Mouse (Mus musculus): ENCODE measurements around the gene Cldn7. TPM values are rescaled to one million over a fixed set of nuclear protein-coding genes. Genes with fewer than 3 reads are reported as not detected.

Gene Cldn7
- polyA plus RNA-seq, 1 experiment = not detected

DNA sequence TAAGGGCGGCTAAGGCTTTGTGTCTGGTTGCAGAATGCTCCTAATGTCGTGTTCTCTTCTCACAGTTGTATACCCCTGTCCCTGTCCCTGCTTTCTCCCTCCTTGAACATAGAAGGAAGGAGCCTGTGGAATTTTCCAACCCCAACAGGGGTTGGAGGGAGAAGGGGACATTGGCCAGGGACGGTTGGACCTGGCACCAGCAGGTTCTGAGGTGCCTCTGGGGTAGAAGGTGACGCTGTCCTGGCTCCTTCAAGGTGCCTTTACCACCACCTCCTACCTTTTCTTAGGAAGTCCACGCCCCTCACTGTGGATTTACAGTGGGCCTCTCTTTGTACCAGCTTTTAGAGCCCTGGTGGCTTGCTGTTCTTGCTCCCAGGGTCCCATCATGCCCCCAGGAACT is 26.7 kb upstream of the Cldn7 start:
- H3K27me3 ChIP-seq (ENCODE audit: control insufficient read depth, insufficient read depth, insufficient read length) = peaks cover 48% of the 10 kb centered on the region

DNA sequence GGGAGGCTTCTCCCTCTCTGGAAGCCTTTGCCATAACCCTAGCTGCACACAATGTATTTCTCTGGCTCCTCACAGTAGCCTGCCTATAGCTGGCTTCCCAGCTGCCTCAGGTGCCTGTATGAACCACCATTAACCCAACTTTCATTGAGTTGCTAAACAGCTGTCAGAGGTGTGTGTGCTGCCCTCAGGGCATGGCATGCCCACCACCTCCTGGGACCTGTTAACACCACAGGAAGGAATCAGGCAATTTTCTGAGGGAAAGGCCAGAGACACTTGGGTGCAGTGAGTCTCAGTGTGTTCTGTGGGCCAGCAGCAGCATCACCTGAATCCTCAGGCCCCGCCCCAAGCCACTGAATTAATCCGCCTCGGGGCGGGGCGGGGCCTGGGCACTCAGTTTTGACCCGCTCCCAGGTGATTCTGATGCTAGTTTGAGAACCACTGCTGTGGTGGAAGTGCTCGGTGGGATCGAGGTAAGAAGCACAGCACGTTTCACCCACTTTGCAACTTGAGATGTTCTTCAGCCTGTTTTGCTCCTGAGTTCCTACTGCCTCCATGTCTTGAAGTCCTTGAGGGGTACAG is 26.1 kb upstream of the Cldn7 start:
- no peak overlapping the region for H3K4me2 ChIP-seq (ENCODE audit: low read depth)
- H3K36me3 ChIP-seq (ENCODE audit: control insufficient read depth, insufficient read depth) = no peaks in the 10 kb centered on the region
- H3K27me3 ChIP-seq (ENCODE audit: control insufficient read depth, insufficient read depth, insufficient read length) = peaks cover 48% of the 10 kb centered on the region
- TF ChIP-seq CEBPB (IDR thresholded peaks at IDR 0.05; ENCODE audit: insufficient read depth, poor library complexity, severe bottlenecking) (no peak), TCF12 (IDR thresholded peaks at IDR 0.05; ENCODE audit: insufficient read depth, poor library complexity, severe bottlenecking) (no peak), SRF (IDR thresholded peaks at IDR 0.05; ENCODE audit: control insufficient read depth, insufficient read length, low read depth) (no peak), REST (IDR thresholded peaks at IDR 0.05; ENCODE audit: insufficient read depth, insufficient read length) (no peak)
- no peaks in the 10 kb centered on the region for H3K79me2 ChIP-seq (ENCODE audit: control insufficient read depth, insufficient read depth)
- no peak overlapping the region for H3ac ChIP-seq (ENCODE audit: control insufficient read depth, insufficient read length)
- H3K4me3 ChIP-seq = no peak overlapping the region

More for the DNA sequence above, 26.7 kb upstream of the Cldn7 start:
- no peak overlapping the region for H3K4me3 ChIP-seq
- H3K4me2 ChIP-seq (ENCODE audit: low read depth) = no peak overlapping the region
- H3ac ChIP-seq (ENCODE audit: control insufficient read depth, insufficient read length) = no peak overlapping the region
- TF ChIP-seq E2F4 (IDR thresholded peaks at IDR 0.05; ENCODE audit: insufficient read depth) (no peak), USF1 (IDR thresholded peaks at IDR 0.05; ENCODE audit: low read depth) (no peak), POLR2AphosphoS2 (IDR thresholded peaks at IDR 0.05; ENCODE audit: insufficient read length, low read depth) (no peak), MYOD1 (IDR thresholded peaks at IDR 0.05; ENCODE audit: control insufficient read depth in 1 of 3, insufficient read length in 2 of 3, low read depth in 2 of 3) (no peak), TCF3 (IDR thresholded peaks at IDR 0.05; ENCODE audit: insufficient read length, low read depth) (no peak), MAX (IDR thresholded peaks at IDR 0.05; ENCODE audit: low read depth) (no peak), POLR2A (IDR thresholded peaks at IDR 0.05; ENCODE audit: insufficient read length, low read depth) (no peak), CEBPB (IDR thresholded peaks at IDR 0.05; ENCODE audit: insufficient read depth, poor library complexity, severe bottlenecking) (no peak), REST (IDR thresholded peaks at IDR 0.05; ENCODE audit: insufficient read depth, insufficient read length) (no peak), TCF12 (IDR thresholded peaks at IDR 0.05; ENCODE audit: insufficient read depth, poor library complexity, severe bottlenecking) (no peak), SRF (IDR thresholded peaks at IDR 0.05; ENCODE audit: control insufficient read depth, insufficient read length, low read depth) (no peak), MYOG (IDR thresholded peaks at IDR 0.05; ENCODE audit: control insufficient read depth in 1 of 3, insufficient read depth in 1 of 3, insufficient read length in 2 of 3, low read depth in 2 of 3) (no peak)
- no peaks in the 10 kb centered on the region for H3K79me2 ChIP-seq (ENCODE audit: control insufficient read depth, insufficient read depth)
- no peaks in the 10 kb centered on the region for H3K36me3 ChIP-seq (ENCODE audit: control insufficient read depth, insufficient read depth)

DNA sequence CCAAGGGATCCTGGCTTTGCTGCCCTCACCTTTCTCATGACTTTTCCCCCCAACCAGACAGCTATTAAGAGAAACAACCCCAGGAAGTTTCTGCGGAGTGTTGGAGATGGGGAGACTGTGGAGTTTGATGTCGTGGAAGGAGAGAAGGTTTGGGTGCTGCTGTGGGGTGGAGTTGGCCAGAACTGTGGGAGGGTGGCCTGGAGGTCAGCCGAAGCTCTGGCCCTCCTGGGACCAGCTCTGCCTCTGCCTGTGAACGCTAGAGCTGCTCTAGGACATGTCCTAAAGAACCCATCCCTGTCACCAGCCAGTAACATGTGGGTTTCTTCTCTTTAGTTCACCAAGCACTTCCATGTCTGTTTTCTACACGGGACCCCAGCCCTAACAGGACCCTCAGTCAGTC is 25.4 kb upstream of the Cldn7 start:
- Histone ChIP-seq H3K4me2 (ENCODE audit: low read depth) (no peak overlapping the region), H3K79me2 (ENCODE audit: control insufficient read depth, insufficient read depth) (no peaks in the 10 kb centered on the region), H3K36me3 (ENCODE audit: control insufficient read depth, insufficient read depth) (no peaks in the 10 kb centered on the region), H3K4me3 (no peak overlapping the region), H3ac (ENCODE audit: control insufficient read depth, insufficient read length) (no peak overlapping the region), H3K27me3 (ENCODE audit: control insufficient read depth, insufficient read depth, insufficient read length) (peaks cover 48% of the 10 kb centered on the region)
- no peak for TF ChIP-seq POLR2A (IDR thresholded peaks at IDR 0.05; ENCODE audit: insufficient read length, low read depth)
- TF ChIP-seq MYOG (IDR thresholded peaks at IDR 0.05; ENCODE audit: control insufficient read depth in 1 of 3, insufficient read depth in 1 of 3, insufficient read length in 2 of 3, low read depth in 2 of 3) = no peak
- no peak for TF ChIP-seq POLR2AphosphoS2 (IDR thresholded peaks at IDR 0.05; ENCODE audit: insufficient read length, low read depth)
- no peak for TF ChIP-seq MAX (IDR thresholded peaks at IDR 0.05; ENCODE audit: low read depth)
- TF ChIP-seq E2F4 (IDR thresholded peaks at IDR 0.05; ENCODE audit: insufficient read depth) = no peak
- TF ChIP-seq USF1 (IDR thresholded peaks at IDR 0.05; ENCODE audit: low read depth) = no peak
- TF ChIP-seq MYOD1 (IDR thresholded peaks at IDR 0.05; ENCODE audit: control insufficient read depth in 1 of 3, insufficient read length in 2 of 3, low read depth in 2 of 3) = no peak
- no peak for TF ChIP-seq TCF12 (IDR thresholded peaks at IDR 0.05; ENCODE audit: insufficient read depth, poor library complexity, severe bottlenecking)
- no peak for TF ChIP-seq REST (IDR thresholded peaks at IDR 0.05; ENCODE audit: insufficient read depth, insufficient read length)
- TF ChIP-seq TCF3 (IDR thresholded peaks at IDR 0.05; ENCODE audit: insufficient read length, low read depth) = no peak
- TF ChIP-seq CEBPB (IDR thresholded peaks at IDR 0.05; ENCODE audit: insufficient read depth, poor library complexity, severe bottlenecking) = no peak
- TF ChIP-seq SRF (IDR thresholded peaks at IDR 0.05; ENCODE audit: control insufficient read depth, insufficient read length, low read depth) = no peak

DNA sequence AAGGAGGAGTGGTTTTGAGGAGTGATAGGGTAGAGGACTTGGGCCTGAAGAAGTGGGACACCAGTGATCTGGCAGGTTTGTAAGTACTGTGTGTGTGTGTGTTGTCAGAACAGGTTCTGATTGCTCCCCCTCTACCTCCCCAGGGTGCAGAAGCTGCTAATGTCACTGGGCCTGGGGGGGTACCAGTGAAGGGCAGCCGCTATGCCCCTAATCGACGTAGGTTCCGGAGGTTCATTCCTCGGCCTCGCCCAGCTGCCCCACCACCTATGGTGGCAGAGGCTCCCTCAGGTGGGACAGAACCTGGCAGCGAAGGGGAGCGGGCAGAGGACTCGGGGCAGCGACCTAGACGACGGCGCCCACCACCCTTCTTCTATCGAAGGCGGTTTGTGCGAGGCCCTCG is 24.8 kb upstream of the Cldn7 start:
- Histone ChIP-seq H3K27me3 (ENCODE audit: control insufficient read depth, insufficient read depth, insufficient read length) (peaks cover 48% of the 10 kb centered on the region), H3K4me2 (ENCODE audit: low read depth) (no peak overlapping the region), H3ac (ENCODE audit: control insufficient read depth, insufficient read length) (no peak overlapping the region), H3K36me3 (ENCODE audit: control insufficient read depth, insufficient read depth) (no peaks in the 10 kb centered on the region), H3K79me2 (ENCODE audit: control insufficient read depth, insufficient read depth) (no peaks in the 10 kb centered on the region), H3K4me3 (no peak overlapping the region)
- TF ChIP-seq E2F4 (IDR thresholded peaks at IDR 0.05; ENCODE audit: insufficient read depth) (no peak), USF1 (IDR thresholded peaks at IDR 0.05; ENCODE audit: low read depth) (no peak), POLR2AphosphoS2 (IDR thresholded peaks at IDR 0.05; ENCODE audit: insufficient read length, low read depth) (no peak), MYOD1 (IDR thresholded peaks at IDR 0.05; ENCODE audit: control insufficient read depth in 1 of 3, insufficient read length in 2 of 3, low read depth in 2 of 3) (no peak), REST (IDR thresholded peaks at IDR 0.05; ENCODE audit: insufficient read depth, insufficient read length) (no peak), CEBPB (IDR thresholded peaks at IDR 0.05; ENCODE audit: insufficient read depth, poor library complexity, severe bottlenecking) (no peak), TCF3 (IDR thresholded peaks at IDR 0.05; ENCODE audit: insufficient read length, low read depth) (no peak)

DNA sequence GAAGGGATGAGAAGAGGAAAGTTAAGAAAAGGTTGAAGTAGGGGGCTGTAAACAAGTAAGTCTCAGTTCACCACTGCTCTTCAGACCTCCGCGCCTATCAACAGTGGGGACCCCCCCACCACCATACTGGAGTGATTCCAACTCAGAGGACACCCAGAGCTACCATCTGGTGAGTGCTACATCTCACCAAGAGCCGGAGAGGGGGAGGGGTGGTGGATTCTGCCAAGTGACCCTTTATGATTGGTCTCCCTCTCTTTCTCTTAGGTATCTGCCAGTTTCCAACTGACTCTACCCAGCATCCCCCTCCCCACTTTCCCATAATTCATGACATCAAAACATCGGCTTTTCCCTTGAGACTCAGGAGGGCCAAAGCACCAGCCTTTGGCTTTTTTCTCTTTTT is 23.6 kb upstream of the Cldn7 start:
- no peaks in the 10 kb centered on the region for H3K36me3 ChIP-seq (ENCODE audit: control insufficient read depth, insufficient read depth)

More for the DNA sequence above, 23.6 kb upstream of the Cldn7 start:
- H3K27me3 ChIP-seq (ENCODE audit: control insufficient read depth, insufficient read depth, insufficient read length) = peaks cover 43% of the 10 kb centered on the region
- TF ChIP-seq CEBPB (IDR thresholded peaks at IDR 0.05; ENCODE audit: insufficient read depth, poor library complexity, severe bottlenecking) = no peak
- no peak for TF ChIP-seq TCF3 (IDR thresholded peaks at IDR 0.05; ENCODE audit: insufficient read length, low read depth)
- no peak for TF ChIP-seq POLR2AphosphoS2 (IDR thresholded peaks at IDR 0.05; ENCODE audit: insufficient read length, low read depth)
- TF ChIP-seq MYOD1 (IDR thresholded peaks at IDR 0.05; ENCODE audit: control insufficient read depth in 1 of 3, insufficient read length in 2 of 3, low read depth in 2 of 3) = no peak
- H3K79me2 ChIP-seq (ENCODE audit: control insufficient read depth, insufficient read depth) = no peaks in the 10 kb centered on the region
- H3ac ChIP-seq (ENCODE audit: control insufficient read depth, insufficient read length) = no peak overlapping the region
- H3K4me3 ChIP-seq = no peak overlapping the region
- H3K4me2 ChIP-seq (ENCODE audit: low read depth) = no peak overlapping the region
